Mouse (Mus musculus) forebrain, embryonic 13.5 days (tissue): Measurements from ENCODE around the gene Olfr463. TPM values are rescaled to one million over a fixed set of nuclear protein-coding genes. Genes with fewer than 3 reads are reported as not detected.
"Not testable (repeated sequence)": the region's sequence is repeated elsewhere in the genome, so short reads cannot be mapped to it uniquely, and the experiment has no call there.

Source experiments
- ATAC-seq: fragments of 200-750 bp; cut with Nextera tagmentation; 2 replicates; pipeline ENCODE4 v1.8.0; 2017
- H3K27ac ChIP-seq: fragments of 300-500 bp; sonication (generic); 2 replicates; pipeline ENCODE4 v1.5.1; 2015; ENCODE audit warnings: inconsistent platforms, mild to moderate bottlenecking, moderate library complexity
- H3K27me3 ChIP-seq: fragments of 300-500 bp; sonication (generic); 2 replicates; pipeline ENCODE4 v1.6.1; 2015; ENCODE audit warnings: mild to moderate bottlenecking, inconsistent platforms
- H3K36me3 ChIP-seq: fragments of 300-500 bp; sonication (generic); 2 replicates; pipeline ENCODE4 v1.6.1; 2015; ENCODE audit warnings: mild to moderate bottlenecking, inconsistent platforms; ENCODE audit not compliant: poor library complexity, severe bottlenecking
- H3K4me1 ChIP-seq: fragments of 300-500 bp; sonication (generic); 2 replicates; pipeline ENCODE4 v1.6.1; 2015; ENCODE audit warnings: inconsistent platforms
- H3K4me2 ChIP-seq: fragments of 300-500 bp; sonication (generic); 2 replicates; pipeline ENCODE4 v1.6.1; 2015; ENCODE audit warnings: inconsistent platforms, mild to moderate bottlenecking, moderate library complexity
- H3K4me3 ChIP-seq: fragments of 300-500 bp; sonication (generic); 2 replicates; pipeline ENCODE4 v1.5.1; 2015; ENCODE audit warnings: mild to moderate bottlenecking, inconsistent platforms
- H3K9ac ChIP-seq: fragments of 300-500 bp; sonication (generic); 2 replicates; pipeline ENCODE4 v1.6.1; 2015; ENCODE audit warnings: mild to moderate bottlenecking, inconsistent platforms
- H3K9me3 ChIP-seq: fragments of 300-500 bp; sonication (generic); replicated peaks from 2 replicates; pipeline ENCODE4 v1.6.1; 2016; ENCODE audit warnings: inconsistent platforms
- WGBS: fragments of 180-500 bp; shearing (Covaris S2); methylation state at CpG from one replicate; pipeline ENCODE4 v1.1.7; 2015; 5-methylcytosine and 5-hydroxymethylcytosine counted together
- polyA plus RNA-seq: library from polyadenylated mRNA; unstranded; fragments of >200 nt; fragmentation: Nextera tagmentation; extraction: Ambion mirVana; gene quantifications from 2 replicates; pipeline ENCODE4 v1.2.1, GENCODE M21; 2015

Gene Olfr463
- polyA plus RNA-seq, 1 experiment from 2014 or later: not detected

DNA sequence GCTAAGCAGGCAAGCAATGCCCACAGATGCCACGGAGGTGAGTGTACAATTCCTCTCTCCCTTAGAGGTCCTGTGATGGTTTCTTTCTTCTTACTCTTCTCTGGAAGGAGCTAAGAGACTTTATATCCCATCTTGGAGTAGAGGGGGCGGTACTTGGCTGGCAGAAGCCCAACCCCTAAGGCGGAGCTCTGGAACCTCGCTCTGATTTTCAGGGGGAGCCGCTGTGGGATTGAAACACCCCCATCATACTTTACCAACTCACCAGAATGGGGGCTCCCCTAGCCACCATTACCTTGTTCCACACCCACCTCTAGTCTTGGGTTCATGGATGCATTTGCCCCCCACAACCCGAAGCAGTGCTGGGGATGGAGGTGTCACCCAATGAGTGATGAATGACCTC, 21.8 kb downstream of the Olfr463 start, which contains the start of gene Epx:
Gene Epx (minus strand): TSS at position 101 of the 400 bp plus-strand sequence.
- Histone ChIP-seq H3K9me3 (no peaks in the 10 kb centered on the region), H3K27ac (no peak within 1 kb of the TSS), H3K27me3 (no peaks in the 10 kb centered on the region), H3K9ac (no peak within 1 kb of the TSS), H3K4me2 (no peak within 1 kb of the TSS), H3K36me3 (no peaks in the 10 kb centered on the region), H3K4me1 (no peaks in the 10 kb centered on the region), H3K4me3 (no peak within 1 kb of the TSS)
- WGBS: 81% methylated on average over 6 of the region's 6 CpGs
- ATAC-seq: no peak

DNA sequence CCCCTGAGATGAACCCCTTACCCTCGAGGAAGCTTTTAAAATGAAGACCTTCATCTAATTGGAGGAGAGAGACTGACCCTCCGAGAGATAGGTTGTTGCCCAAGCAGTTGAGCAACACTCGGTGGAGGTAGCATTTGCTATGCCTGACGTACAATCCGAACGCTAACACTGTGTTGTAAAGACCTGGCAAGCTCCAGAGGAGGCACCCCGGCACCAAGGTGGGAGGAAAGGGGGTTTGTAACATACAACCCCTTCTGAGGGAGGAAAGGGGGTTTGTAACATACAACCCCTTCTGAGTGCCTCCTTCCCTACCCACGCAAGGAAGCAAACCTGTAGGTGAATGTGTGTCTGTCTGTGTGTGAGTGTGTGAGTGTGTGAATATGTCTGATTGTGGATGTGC, 25.4 kb downstream of the Olfr463 start:
- Histone ChIP-seq H3K27ac (no peak overlapping the region), H3K4me2 (no peak overlapping the region), H3K4me1 (no peaks in the 10 kb centered on the region), H3K36me3 (no peaks in the 10 kb centered on the region), H3K27me3 (no peaks in the 10 kb centered on the region), H3K9me3 (no peaks in the 10 kb centered on the region), H3K9ac (no peak overlapping the region), H3K4me3 (no peak overlapping the region)
- no peak for ATAC-seq
- WGBS: 42% methylated on average over 8 of the region's 8 CpGs

DNA sequence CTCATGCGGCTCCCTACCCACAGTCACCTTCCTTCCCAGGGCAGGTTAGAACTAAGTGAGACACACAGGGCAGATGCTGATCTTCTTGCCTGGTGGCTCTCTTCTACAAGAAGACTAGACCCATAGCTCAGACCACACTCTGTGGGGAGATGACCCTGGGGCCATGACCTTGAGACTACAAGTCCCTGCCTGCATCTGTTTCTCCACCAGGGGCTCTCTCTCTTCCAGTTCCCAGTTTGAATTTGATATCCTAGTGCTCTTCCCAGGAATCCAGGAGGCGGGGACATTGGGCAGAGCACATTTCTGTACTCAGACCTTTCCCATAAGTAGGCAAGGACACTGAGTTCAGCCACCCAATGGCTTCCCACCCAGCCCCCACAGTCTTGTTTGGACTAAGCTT, 27.1 kb downstream of the Olfr463 start:
- Histone ChIP-seq H3K27me3 (no peaks in the 10 kb centered on the region), H3K27ac (no peak overlapping the region), H3K9me3 (no peaks in the 10 kb centered on the region), H3K9ac (no peak overlapping the region), H3K4me1 (no peaks in the 10 kb centered on the region), H3K4me2 (no peak overlapping the region), H3K4me3 (no peak overlapping the region), H3K36me3 (no peaks in the 10 kb centered on the region)
- WGBS: 73% methylated on average over 2 of the region's 2 CpGs
- ATAC-seq: no peak

DNA sequence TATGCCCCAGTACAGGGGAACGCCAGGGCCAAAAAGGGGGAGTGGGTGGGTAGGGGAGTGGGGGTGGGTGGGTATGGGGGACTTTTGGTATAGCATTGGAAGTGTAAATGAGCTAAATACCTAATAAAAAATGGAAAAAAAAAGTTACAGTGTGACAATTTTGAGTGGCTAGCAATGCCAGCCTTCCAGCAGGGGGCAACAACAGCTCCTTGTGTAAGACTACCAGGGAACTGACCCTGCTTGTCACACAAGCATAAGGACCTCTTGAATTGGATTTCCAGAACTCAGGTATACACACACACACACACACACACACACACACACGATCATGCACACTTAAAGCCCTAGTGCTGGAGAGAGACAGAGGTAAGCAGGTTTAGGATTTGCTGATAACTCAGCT, 30.3 kb downstream of the Olfr463 start:
- H3K36me3 ChIP-seq, H3K9me3 ChIP-seq, H3K27me3 ChIP-seq, ATAC-seq, H3K27ac ChIP-seq, H3K4me1 ChIP-seq, H3K4me3 ChIP-seq, H3K9ac ChIP-seq, H3K4me2 ChIP-seq: not testable (repeated sequence)
- 64% methylated on average over 1 of the region's 2 CpGs for WGBS

DNA sequence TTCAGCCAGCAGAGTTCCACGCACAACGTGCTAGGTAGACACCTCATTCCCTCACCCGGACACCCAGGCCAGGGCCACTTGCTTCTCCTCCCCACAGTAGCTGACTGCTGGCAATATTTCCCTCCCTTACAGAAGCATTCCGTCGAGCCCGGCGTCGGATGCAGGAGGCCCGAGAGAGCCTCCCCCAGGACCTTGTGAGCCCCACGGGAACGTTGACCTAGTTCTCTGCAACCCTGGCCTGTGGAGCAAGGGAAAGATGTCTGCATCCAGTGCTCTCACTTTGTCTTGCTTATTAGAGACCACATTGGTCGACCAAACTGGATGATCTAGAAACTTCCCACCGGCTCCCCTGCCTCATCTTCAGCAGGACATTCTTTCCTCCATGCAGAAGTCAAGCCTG, 34.4 kb downstream of the Olfr463 start:
- no peaks in the 10 kb centered on the region for H3K9me3 ChIP-seq
- peaks cover 34% of the 10 kb centered on the region for H3K36me3 ChIP-seq
- ATAC-seq: no peak
- H3K27ac ChIP-seq: no peak overlapping the region
- no peaks in the 10 kb centered on the region for H3K4me1 ChIP-seq
- WGBS: 94% methylated on average over 13 of the region's 13 CpGs
- H3K27me3 ChIP-seq: no peaks in the 10 kb centered on the region
- no peak overlapping the region for H3K4me2 ChIP-seq
- H3K9ac ChIP-seq: no peak overlapping the region
- no peak overlapping the region for H3K4me3 ChIP-seq

DNA sequence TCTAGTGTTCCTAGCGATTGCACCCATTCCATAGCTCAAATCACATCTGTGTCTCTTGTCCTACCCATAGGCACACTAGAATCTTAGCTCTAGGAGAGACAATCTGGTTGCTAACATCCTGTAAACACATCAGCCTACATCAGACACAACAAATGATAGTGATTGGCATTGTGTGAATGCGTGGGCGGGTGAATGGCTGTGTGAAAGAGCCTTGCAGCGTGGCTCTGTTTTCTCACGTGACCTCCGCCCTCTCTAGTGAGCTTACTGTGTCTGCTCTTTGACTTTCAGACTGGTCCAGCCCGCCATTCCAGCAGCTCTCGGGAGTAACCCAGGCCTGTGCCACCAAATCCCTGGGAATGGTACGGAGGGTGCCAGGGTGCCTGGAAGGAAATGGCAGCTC, 36.8 kb downstream of the Olfr463 start:
- no peak overlapping the region for H3K4me3 ChIP-seq
- no peak for ATAC-seq
- no peaks in the 10 kb centered on the region for H3K27me3 ChIP-seq
- H3K4me1 ChIP-seq: no peaks in the 10 kb centered on the region
- H3K9me3 ChIP-seq: no peaks in the 10 kb centered on the region
- 85% methylated on average over 9 of the region's 9 CpGs for WGBS
- H3K27ac ChIP-seq: no peak overlapping the region
- no peak overlapping the region for H3K4me2 ChIP-seq
- H3K9ac ChIP-seq: no peak overlapping the region
- peaks cover 53% of the 10 kb centered on the region for H3K36me3 ChIP-seq

DNA sequence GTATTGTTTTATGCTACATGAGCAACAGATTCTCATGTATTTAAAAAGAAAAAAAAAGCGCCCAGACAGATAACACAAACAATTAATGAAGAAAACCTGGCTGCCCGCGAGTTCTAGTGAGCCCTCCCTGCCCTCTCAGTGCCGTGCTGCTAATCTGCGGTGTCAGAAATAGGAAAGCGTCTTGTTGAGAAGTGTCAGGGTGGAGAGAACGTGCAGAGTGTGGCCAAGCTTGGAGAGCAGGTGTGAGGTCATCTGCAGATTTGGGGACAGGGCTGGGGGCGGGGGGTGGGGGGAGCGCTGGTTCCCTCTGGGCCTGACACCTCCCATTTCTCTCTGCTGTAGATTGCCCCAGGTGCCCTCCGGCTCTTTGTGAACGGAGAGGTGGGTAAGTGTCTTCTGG, 37.9 kb downstream of the Olfr463 start:
- H3K36me3 ChIP-seq: peaks cover 53% of the 10 kb centered on the region
- WGBS: 93% methylated on average over 11 of the region's 11 CpGs
- H3K4me3 ChIP-seq: no peak overlapping the region
- no peak for ATAC-seq
- no peak overlapping the region for H3K4me2 ChIP-seq
- no peaks in the 10 kb centered on the region for H3K27me3 ChIP-seq
- no peaks in the 10 kb centered on the region for H3K9me3 ChIP-seq
- H3K9ac ChIP-seq: no peak overlapping the region
- no peak overlapping the region for H3K27ac ChIP-seq
- no peaks in the 10 kb centered on the region for H3K4me1 ChIP-seq

DNA sequence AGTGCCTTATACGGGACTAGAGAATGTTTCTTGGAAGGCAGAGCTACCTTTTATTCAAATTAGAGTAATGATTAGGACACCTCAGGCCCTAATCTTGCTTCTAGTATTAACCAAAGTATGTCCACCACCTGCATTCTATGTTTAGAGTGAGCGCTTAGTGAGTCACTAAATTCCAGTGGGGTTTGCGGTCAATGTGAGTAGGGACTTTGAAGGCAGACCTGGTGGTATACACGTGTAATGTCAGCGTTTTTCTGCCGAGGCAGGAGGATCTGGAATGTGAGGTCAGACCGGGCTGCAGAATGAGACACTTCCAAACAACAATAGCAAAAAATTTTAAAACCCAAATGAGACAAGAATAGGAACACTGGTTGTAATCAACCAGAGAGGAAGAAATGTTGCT, 42.6 kb downstream of the Olfr463 start:
- H3K27me3 ChIP-seq: no peaks in the 10 kb centered on the region
- H3K36me3 ChIP-seq: peaks cover 23% of the 10 kb centered on the region
- H3K9me3 ChIP-seq: no peaks in the 10 kb centered on the region
- ATAC-seq: no peak
- no peak overlapping the region for H3K27ac ChIP-seq
- H3K4me1 ChIP-seq: peaks cover 6% of the 10 kb centered on the region
- WGBS: 89% methylated on average over 7 of the region's 7 CpGs
- no peak overlapping the region for H3K4me2 ChIP-seq
- H3K4me3 ChIP-seq: no peak overlapping the region
- H3K9ac ChIP-seq: no peak overlapping the region

DNA sequence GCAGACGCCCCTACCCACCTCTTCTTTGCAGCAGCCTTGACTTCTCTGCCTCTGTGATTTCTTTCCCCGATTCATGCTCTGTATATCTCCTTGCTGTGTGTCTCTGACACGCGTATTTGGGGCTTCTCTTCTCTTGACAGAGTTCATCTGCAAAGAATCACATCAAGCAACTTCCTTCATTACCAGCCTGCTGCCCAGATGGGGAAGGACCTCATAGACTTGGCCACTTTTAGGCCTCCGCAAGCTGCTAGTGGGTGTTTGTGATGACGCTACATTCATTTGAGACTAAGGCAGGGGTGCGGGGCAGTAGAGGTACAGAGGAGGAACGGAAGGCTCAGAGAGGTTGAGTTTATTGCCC, 43.6 kb downstream of the Olfr463 start:
- ATAC-seq: peak; percentile 48
- WGBS: 33% methylated on average over 8 of the region's 8 CpGs
- no peaks in the 10 kb centered on the region for H3K9me3 ChIP-seq
- H3K27ac ChIP-seq: peak overlapping the region; percentile 62; the same call in 1 of the 2 replicates
- peaks cover 6% of the 10 kb centered on the region for H3K4me1 ChIP-seq
- H3K4me2 ChIP-seq: peak overlapping the region; percentile 74
- peak overlapping the region; percentile 52 for H3K4me3 ChIP-seq
- H3K36me3 ChIP-seq: peaks cover 23% of the 10 kb centered on the region
- H3K9ac ChIP-seq: peak overlapping the region; percentile 59
- no peaks in the 10 kb centered on the region for H3K27me3 ChIP-seq

DNA sequence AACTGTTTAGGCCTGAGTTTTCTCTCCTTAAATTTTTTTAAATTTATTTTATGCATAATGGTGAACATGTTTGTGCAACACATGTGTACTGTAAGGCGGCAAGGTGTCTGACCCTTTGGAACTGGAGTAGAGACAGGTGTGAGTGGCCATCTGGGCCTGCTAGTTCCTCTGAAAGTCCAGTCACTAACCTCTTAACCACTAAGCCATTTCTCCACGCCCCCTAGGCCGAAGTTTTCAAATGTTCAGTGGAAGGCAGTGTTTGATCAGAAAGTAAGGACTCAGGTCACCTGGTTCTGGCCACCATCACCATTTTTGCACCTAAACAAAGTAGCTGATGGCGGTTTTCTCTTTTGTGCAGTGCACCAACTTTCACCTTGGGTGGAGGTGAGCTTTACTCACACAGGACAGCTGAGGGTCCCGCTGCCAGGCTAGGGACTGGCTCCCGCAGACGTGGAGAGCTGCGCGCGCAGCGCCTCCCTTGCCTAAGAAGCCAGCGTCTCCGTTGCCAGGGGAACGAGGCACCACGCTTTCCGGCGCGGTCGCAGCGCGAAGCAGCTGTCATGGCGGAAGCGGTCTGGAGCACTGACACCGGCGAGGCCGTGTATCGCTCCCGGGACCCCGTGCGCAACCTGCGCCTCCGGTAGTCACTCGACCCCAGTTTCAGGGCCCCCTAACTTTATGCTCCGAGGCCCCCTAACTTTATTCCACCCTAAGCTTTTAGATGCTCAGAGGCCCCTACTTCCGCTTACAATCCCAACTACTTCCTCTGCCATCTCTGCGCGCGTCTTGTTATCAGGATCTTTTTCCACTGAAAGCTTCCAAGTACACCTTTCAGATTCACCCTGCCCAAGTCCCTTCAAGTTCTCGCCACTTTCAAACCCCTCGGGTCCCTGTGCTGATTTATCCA, 44.2 kb downstream of the Olfr463 start, which contains the start of gene Mks1:
Gene Mks1 (plus strand): TSS at position 526 of the 907 bp plus-strand sequence.
- Histone ChIP-seq H3K27me3 (no peaks in the 10 kb centered on the region), H3K4me3 (peak within 1 kb of the TSS; percentile 52), H3K4me1 (peaks cover 6% of the 10 kb centered on the region), H3K9ac (peak within 1 kb of the TSS; percentile 59), H3K27ac (peak within 1 kb of the TSS; percentile 62; the same call in 1 of the 2 replicates), H3K36me3 (peaks cover 20% of the 10 kb centered on the region), H3K9me3 (no peaks in the 10 kb centered on the region), H3K4me2 (peak within 1 kb of the TSS; percentile 74)
- WGBS: 5% methylated on average over 35 of the region's 40 CpGs
- ATAC-seq: peak; percentile 98

DNA sequence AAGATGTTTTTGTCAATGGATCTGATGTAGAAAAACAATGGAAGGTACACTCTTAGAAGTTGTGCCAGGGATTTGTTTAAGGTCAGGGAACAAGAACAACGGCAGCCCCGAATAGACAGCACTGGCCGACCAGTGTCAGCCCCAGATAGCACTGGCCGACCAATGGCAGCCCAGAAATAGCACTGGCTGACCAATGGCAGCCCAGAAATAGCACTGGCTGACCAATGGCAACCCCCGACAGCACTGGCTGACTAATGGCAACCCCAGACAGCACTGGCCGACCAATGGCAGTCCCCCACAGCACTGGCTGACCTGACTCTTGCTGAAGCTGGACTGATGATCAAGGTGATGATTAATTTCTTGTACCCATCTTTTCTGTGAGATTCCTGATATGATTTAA, 49.3 kb downstream of the Olfr463 start:
- no peak for ATAC-seq
- H3K36me3 ChIP-seq: no peaks in the 10 kb centered on the region
- no peak overlapping the region for H3K4me3 ChIP-seq
- H3K9me3 ChIP-seq: no peaks in the 10 kb centered on the region
- H3K4me2 ChIP-seq: no peak overlapping the region
- no peak overlapping the region for H3K27ac ChIP-seq
- WGBS: 74% methylated on average over 6 of the region's 6 CpGs
- H3K4me1 ChIP-seq: no peaks in the 10 kb centered on the region
- H3K9ac ChIP-seq: no peak overlapping the region
- H3K27me3 ChIP-seq: no peaks in the 10 kb centered on the region

DNA sequence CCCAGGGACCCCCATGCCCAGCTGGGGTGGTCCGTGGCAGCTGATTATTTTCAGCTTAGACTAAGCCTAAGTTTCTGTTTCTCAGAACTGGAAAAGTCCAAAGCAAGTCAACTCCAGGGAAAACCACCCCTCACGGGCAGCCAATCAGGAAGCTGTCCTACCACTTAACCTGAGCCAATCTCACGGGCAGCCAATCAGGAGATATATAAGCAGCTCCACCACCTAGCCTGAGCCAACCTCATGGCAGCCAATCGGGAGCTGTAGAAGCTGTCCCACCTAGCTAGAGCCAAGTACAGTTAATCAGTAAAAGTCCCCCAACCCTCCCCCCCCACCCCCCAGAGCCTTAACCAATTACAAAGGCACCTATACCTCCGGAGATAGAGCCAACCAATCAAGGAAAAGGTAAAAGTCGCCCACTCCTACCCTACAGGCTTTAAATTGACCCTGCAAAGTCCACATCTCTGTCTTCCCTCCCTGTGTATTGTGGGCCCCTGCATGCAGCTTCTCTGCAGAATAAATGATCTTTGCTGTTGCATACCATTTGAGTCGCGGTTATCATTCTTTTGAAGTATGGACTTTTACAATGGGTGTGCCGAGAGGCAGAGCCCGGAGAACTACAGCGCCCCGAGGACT, 50.1 kb downstream of the Olfr463 start:
- no peaks in the 10 kb centered on the region for H3K27me3 ChIP-seq
- H3K36me3 ChIP-seq: no peaks in the 10 kb centered on the region
- ATAC-seq: no peak
- H3K9ac ChIP-seq: no peak overlapping the region
- H3K27ac ChIP-seq: no peak overlapping the region
- 85% methylated on average over 12 of the region's 12 CpGs for WGBS
- H3K4me3 ChIP-seq: no peak overlapping the region
- H3K9me3 ChIP-seq: no peaks in the 10 kb centered on the region
- no peak overlapping the region for H3K4me2 ChIP-seq
- no peaks in the 10 kb centered on the region for H3K4me1 ChIP-seq
